Mouse (Mus musculus) erythroblast, adult 5-6 weeks (primary cell): ENCODE data around the gene Igfbp1. TPM values are rescaled to one million over a fixed set of nuclear protein-coding genes. Genes with fewer than 3 reads are reported as not detected.

Experiments
- ATAC-seq: replicated peaks from 2 replicates; pipeline ENCODE4 v1.8.0; 2016; ENCODE audit warnings: moderate number of reproducible peaks, mild to moderate bottlenecking, moderate TSS enrichment, inconsistent platforms; ENCODE audit not compliant: poor library complexity, low FRiP score, severe bottlenecking
- total RNA-seq, 2 experiments: library from RNA; stranded (forward) in 1 of 2; stranded (reverse) in 1 of 2; fragments of 150-400 nt in 1 of 2; fragments of 200-764, 138-1000 nt in 1 of 2; gene quantifications; 2 replicates each; pipeline versions ENCODE4 v1.2.3 to v1.2.4; 2015 to 2017; ENCODE audit warnings: low replicate concordance in 2 of 2

Gene Igfbp1
- total RNA-seq, 2 experiments from 2014 or later = not detected

- no peak for ATAC-seq
Measured at GRCm38 (mm10) chr11:7226810-7227550, 29.4 kb downstream of the Igfbp1 start.

DNA sequence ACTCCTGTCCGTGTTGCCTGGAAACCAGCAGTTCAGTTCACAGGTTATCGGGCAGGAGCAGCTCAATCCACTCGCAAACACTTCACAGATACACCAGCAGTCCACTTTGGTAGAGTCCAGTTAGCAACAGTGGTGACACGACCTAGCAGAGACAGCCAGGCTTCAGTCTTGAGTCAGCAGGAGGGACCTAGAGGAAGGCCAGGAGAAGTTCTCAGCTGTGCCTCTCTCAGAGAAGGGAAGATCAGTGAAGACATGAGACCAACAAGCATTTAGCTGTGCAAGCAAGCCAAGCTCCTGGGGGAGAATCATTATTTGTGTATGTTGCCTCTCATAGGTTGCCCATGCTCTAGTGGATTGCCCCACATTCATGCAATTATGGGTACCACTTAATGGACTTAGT lies 30.5 kb downstream of the Igfbp1 start:
- ATAC-seq = no peak

GRCm38 (mm10) chr11:7230000-7230399 lies 32.4 kb downstream of the Igfbp1 start:
- ATAC-seq = no peak

GRCm38 (mm10) chr11:7231958-7232357 lies 34.4 kb downstream of the Igfbp1 start:
- ATAC-seq = no peak

DNA sequence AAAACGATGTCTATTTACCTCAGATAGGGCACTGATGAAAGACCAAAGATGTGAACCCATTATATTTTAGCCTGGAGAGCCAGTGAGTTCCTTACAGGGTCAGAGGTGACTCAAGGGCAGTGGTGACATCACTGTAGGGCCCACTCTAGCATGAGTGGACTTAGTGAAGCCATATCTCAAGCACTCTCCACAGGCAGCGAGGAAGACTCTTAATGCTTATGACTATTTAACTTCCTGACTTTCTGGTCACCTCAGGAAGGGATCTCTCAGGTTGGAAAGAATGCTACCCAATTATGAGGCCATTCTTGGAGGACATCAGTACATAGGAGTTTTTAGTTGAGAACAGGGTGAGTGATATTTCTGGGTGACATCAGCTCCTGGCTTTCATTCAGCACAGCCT lies 35.8 kb downstream of the Igfbp1 start:
- ATAC-seq = no peak

GRCm38 (mm10) chr11:7234436-7234835 lies 36.9 kb downstream of the Igfbp1 start:
- no peak for ATAC-seq

DNA sequence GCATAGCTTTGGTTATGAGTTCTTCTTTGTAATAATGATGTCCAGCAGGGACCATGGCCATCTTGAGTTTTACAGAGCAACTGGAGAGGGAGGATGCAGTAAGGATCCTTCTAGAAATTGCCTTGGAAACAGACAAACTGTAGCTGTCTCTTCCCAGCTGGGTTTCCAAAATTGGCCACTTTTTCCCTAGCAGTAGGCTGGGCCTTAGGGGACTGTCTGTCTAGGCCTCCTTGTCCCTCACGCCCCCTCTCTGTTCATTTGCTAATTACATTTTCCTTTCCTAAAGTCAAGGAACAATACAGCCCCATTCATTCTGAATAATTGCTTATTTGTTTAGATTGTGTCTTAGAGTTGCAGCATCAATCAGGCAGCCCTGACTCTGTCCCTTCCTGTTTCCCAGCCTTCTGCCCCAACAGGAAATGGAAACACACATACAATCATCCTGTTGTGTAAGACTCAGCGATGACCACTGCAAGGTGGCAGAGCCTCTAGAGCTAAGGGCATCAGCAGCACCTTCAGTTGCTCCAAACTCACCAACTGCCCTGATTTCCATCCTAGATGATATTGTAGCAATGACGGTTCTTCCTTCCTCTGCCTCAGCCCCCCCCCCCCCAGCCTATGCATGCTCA lies 37.5 kb downstream of the Igfbp1 start:
- ATAC-seq = no peak

DNA sequence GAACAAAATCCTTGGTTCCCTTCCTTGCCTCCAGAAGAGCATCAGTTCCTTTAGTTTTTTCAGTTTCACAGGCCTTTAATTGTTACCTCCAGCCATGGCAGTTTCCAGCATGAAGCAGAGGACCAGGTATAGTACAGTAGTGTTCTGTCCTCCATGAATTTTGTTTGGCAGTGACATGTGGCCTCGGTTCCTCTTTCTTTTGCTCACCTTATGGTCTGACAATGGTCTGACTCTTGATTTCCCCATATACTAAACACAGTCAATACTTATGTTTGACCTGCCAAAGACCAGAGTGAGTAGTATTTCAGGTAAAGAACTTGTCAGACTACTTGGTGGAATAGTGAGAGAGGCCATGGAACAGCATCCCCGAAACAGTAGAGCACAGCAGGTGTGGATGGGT lies 39.2 kb downstream of the Igfbp1 start:
- no peak for ATAC-seq

- no peak for ATAC-seq
Measured at GRCm38 (mm10) chr11:7237712-7238111, 40.1 kb downstream of the Igfbp1 start.

- no peak for ATAC-seq
Measured at GRCm38 (mm10) chr11:7238546-7238945, 41.0 kb downstream of the Igfbp1 start.

- ATAC-seq = no peak
Measured at GRCm38 (mm10) chr11:7239041-7239740, 41.6 kb downstream of the Igfbp1 start.

DNA sequence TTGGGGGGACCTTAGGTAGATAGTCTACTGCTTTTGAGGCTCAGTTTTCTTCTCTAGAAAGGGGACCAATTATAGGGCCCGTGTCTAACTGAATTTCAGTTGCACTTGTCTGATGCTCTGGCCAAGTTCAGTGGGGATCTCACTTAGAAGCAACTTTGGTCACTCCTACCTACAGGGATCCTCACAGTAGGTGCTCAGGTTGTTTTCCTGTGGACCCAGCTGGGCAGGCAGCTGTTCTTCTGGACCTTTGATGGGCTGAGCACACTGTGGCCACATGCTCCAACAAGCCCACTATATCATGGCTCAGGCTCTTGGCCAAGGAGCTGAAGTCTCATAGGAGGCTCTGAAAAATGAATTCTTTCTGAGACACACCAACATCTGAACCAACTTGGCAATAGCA lies 47.2 kb downstream of the Igfbp1 start:
- ATAC-seq = no peak

DNA sequence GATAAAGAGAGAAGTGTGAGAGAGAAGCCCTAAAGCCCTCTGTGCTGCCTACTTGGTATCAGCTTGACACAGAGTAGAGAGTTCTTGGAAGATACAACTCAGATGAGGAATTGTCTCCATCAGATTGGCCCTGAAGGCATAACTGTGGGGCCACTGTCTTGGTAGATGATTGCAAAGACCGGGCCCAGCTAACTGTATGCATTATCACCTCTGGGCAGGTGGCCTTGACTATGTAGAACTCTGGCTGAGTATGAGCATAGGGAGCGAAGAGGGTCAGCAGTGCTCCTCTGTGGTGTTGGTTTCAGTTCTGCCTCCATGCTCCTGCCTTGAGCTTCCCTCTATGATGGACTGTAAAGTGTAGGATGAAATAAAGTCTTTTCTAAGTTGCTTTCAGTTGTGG lies 52.8 kb downstream of the Igfbp1 start:
- ATAC-seq = no peak

- ATAC-seq = no peak
Measured at GRCm38 (mm10) chr11:7250870-7251269, 53.3 kb downstream of the Igfbp1 start.

Other genes with a start within 250 kb of the Igfbp1 start
- gene Adcy1, start 134.3 kb upstream of the Igfbp1 start, total RNA-seq (2015; ENCODE audit: low replicate concordance) = not detected in 2 replicates
- not detected in 2 replicates for gene Adcy1, start 134.3 kb upstream of the Igfbp1 start, total RNA-seq (2017; ENCODE audit: low replicate concordance)
- not detected in 2 replicates for gene Gm11985, start 9.2 kb upstream of the Igfbp1 start, total RNA-seq (2015; ENCODE audit: low replicate concordance)
- gene Gm11985, start 9.2 kb upstream of the Igfbp1 start, total RNA-seq (2017; ENCODE audit: low replicate concordance) = not detected in 2 replicates
- gene Igfbp3, start 16.1 kb downstream of the Igfbp1 start, total RNA-seq (2015; ENCODE audit: low replicate concordance) = 0.42 TPM in 1 of 2 replicates, not detected in the other
- gene Igfbp3, start 16.1 kb downstream of the Igfbp1 start, total RNA-seq (2017; ENCODE audit: low replicate concordance) = not detected in 2 replicates